Mouse (Mus musculus) embryo, embryonic 11.5 days (tissue): ENCODE results near the gene Diaph3.

Experiments
- DNase-seq: peaks from one replicate; pipeline ENCODE4 v3.0.0-alpha.2; 2012; ENCODE audit warnings: low read depth, low spot score

Gene Diaph3

GRCm38 (mm10) chr14:87140963-87141486 lies at the start of gene Diaph3:
Gene Diaph3 (minus strand): TSS chr14:87141235.
- peak; percentile 94 for DNase-seq

- no peak for DNase-seq
Measured at GRCm38 (mm10) chr14:87190685-87191084, 49.6 kb upstream of the Diaph3 start.

- DNase-seq = no peak
Measured at GRCm38 (mm10) chr14:87171577-87171976, 30.5 kb upstream of the Diaph3 start.

- DNase-seq = no peak
Measured at GRCm38 (mm10) chr14:87169151-87169550, 28.1 kb upstream of the Diaph3 start.

- no peak for DNase-seq
Measured at GRCm38 (mm10) chr14:87155621-87156238, 14.7 kb upstream of the Diaph3 start.

GRCm38 (mm10) chr14:87149684-87150083 lies 8.6 kb upstream of the Diaph3 start:
- no peak for DNase-seq

GRCm38 (mm10) chr14:87146704-87147103 lies 5.7 kb upstream of the Diaph3 start:
- DNase-seq = no peak

- no peak for DNase-seq
Measured at GRCm38 (mm10) chr14:87145351-87145750, 4.3 kb upstream of the Diaph3 start.

GRCm38 (mm10) chr14:87141777-87142176 lies 742 bp upstream of the Diaph3 start:
- DNase-seq = no peak

- no peak for DNase-seq
Measured at GRCm38 (mm10) chr14:87140327-87140962, 590 bp downstream of the Diaph3 start.

GRCm38 (mm10) chr14:87126076-87126639 lies 14.9 kb downstream of the Diaph3 start:
- no peak for DNase-seq

- no peak for DNase-seq
Measured at GRCm38 (mm10) chr14:87125492-87125891, 15.5 kb downstream of the Diaph3 start.

- DNase-seq = no peak
Measured at GRCm38 (mm10) chr14:87123091-87123490, 17.9 kb downstream of the Diaph3 start.

- DNase-seq = no peak
Measured at GRCm38 (mm10) chr14:87121868-87122267, 19.2 kb downstream of the Diaph3 start.

GRCm38 (mm10) chr14:87110634-87111033 lies 30.4 kb downstream of the Diaph3 start:
- no peak for DNase-seq

GRCm38 (mm10) chr14:87099380-87100088 lies 41.5 kb downstream of the Diaph3 start:
- DNase-seq = no peak

GRCm38 (mm10) chr14:87098093-87098492 lies 42.9 kb downstream of the Diaph3 start:
- DNase-seq = no peak

GRCm38 (mm10) chr14:87091522-87091921 lies 49.5 kb downstream of the Diaph3 start:
- DNase-seq = no peak

- no peak for DNase-seq
Measured at GRCm38 (mm10) chr14:87091108-87091507, 49.9 kb downstream of the Diaph3 start.

GRCm38 (mm10) chr14:87088928-87089327 lies 52.1 kb downstream of the Diaph3 start:
- no peak for DNase-seq

GRCm38 (mm10) chr14:87088456-87088855 lies 52.6 kb downstream of the Diaph3 start:
- DNase-seq = no peak

GRCm38 (mm10) chr14:87087996-87088395 lies 53.0 kb downstream of the Diaph3 start:
- DNase-seq = no peak
